Mouse (Mus musculus) kidney, embryonic 14.5 days (tissue): ENCODE measurements around the gene Matn4. TPM values are rescaled to one million over a fixed set of nuclear protein-coding genes. Genes with fewer than 3 reads are reported as not detected.

Experiments
- ATAC-seq: fragments of 200-750 bp; cut with Nextera tagmentation; 2 replicates; pipeline ENCODE4 v1.8.0; 2017; ENCODE audit warnings: moderate number of reproducible peaks, mild to moderate bottlenecking, moderate TSS enrichment, moderate library complexity; ENCODE audit not compliant: low FRiP score, low TSS enrichment
- H3K27ac ChIP-seq: fragments of 300-500 bp; sonication (generic); 2 replicates; pipeline ENCODE4 v1.5.1; 2014; ENCODE audit warnings: low read depth, mild to moderate bottlenecking, low read length, moderate library complexity, mixed read lengths
- H3K27me3 ChIP-seq: fragments of 300-500 bp; sonication (generic); 2 replicates; pipeline ENCODE4 v1.6.1; 2014; ENCODE audit warnings: mild to moderate bottlenecking, low read length; ENCODE audit not compliant: control insufficient read depth, insufficient read depth
- H3K36me3 ChIP-seq: fragments of 300-500 bp; sonication (generic); 2 replicates; pipeline ENCODE4 v1.6.1; 2014; ENCODE audit warnings: low read length, mixed read lengths; ENCODE audit not compliant: control insufficient read depth, insufficient read depth
- H3K4me1 ChIP-seq: fragments of 300-500 bp; sonication (generic); 2 replicates; pipeline ENCODE4 v1.6.1; 2014; ENCODE audit warnings: low read length, mixed read lengths; ENCODE audit not compliant: control insufficient read depth, insufficient read depth
- H3K4me2 ChIP-seq: fragments of 300-500 bp; sonication (generic); replicated peaks from 2 replicates; pipeline ENCODE4 v1.6.1; 2014; ENCODE audit warnings: low read depth, mild to moderate bottlenecking, low read length
- H3K4me3 ChIP-seq: fragments of 300-500 bp; sonication (generic); 2 replicates; pipeline ENCODE4 v1.5.1; 2014; ENCODE audit warnings: mild to moderate bottlenecking, low read length
- H3K9ac ChIP-seq: fragments of 300-500 bp; sonication (generic); 2 replicates; pipeline ENCODE4 v1.6.1; 2014; ENCODE audit warnings: low read depth, mild to moderate bottlenecking, low read length, moderate library complexity
- H3K9me3 ChIP-seq: fragments of 300-500 bp; sonication (generic); 2 replicates; pipeline ENCODE4 v1.6.1; 2016; ENCODE audit warnings: low read length; ENCODE audit not compliant: control insufficient read depth
- WGBS: fragments of 180-500 bp; shearing (Covaris S2); extraction: QIAGEN DNeasy Blood & Tissue Kit; methylation state at CpG from one replicate; pipeline ENCODE4 v1.1.7; 2014; 5-methylcytosine and 5-hydroxymethylcytosine counted together
- polyA plus RNA-seq: library from polyadenylated mRNA; unstranded; fragments of >200 nt; fragmentation: Nextera tagmentation; extraction: Ambion mirVana; gene quantifications from 2 replicates; pipeline ENCODE4 v1.2.1, GENCODE M21; 2014

Gene Matn4
- polyA plus RNA-seq, 1 experiment from 2014 or later = 0.12 TPM

- Histone ChIP-seq H3K36me3 (no peaks in the 10 kb centered on the region), H3K9ac (no peak overlapping the region), H3K27me3 (peaks cover 17% of the 10 kb centered on the region), H3K4me1 (0 out of 2 replicates have a peak, but pooled peaks cover 5% of the 10 kb centered on the region), H3K9me3 (peaks cover 7% of the 10 kb centered on the region; the same call in 1 of the 2 replicates), H3K4me2 (no peak overlapping the region), H3K4me3 (no peak overlapping the region), H3K27ac (no peak overlapping the region)
- 77% methylated on average over 29 of the region's 29 CpGs for WGBS
- ATAC-seq = no peak
Observed at GRCm38 (mm10) chr2:164393126-164393525, 11.8 kb downstream of the Matn4 start.

GRCm38 (mm10) chr2:164389499-164389898, 15.5 kb downstream of the Matn4 start:
- Histone ChIP-seq H3K9ac (peak overlapping the region; percentile 40; the same call in 1 of the 2 replicates), H3K27ac (no peak overlapping the region), H3K4me1 (peaks cover 5% of the 10 kb centered on the region; the same call in 1 of the 2 replicates), H3K9me3 (no peaks in the 10 kb centered on the region), H3K4me2 (peak overlapping the region; percentile 66), H3K36me3 (no peaks in the 10 kb centered on the region), H3K4me3 (peak overlapping the region; percentile 37), H3K27me3 (peaks cover 18% of the 10 kb centered on the region)
- peak; percentile 79 for ATAC-seq
- WGBS = under 1% methylated on average over 30 of the region's 30 CpGs

GRCm38 (mm10) chr2:164389020-164389419, 15.9 kb downstream of the Matn4 start, which contains the start of gene Slpi:
Gene Slpi (minus strand): TSS chr2:164389095.
- Histone ChIP-seq H3K4me3 (peak within 1 kb of the TSS; percentile 37), H3K4me1 (peaks cover 5% of the 10 kb centered on the region; the same call in 1 of the 2 replicates), H3K9ac (peak within 1 kb of the TSS; percentile 40; the same call in 1 of the 2 replicates), H3K27ac (no peak within 1 kb of the TSS), H3K9me3 (no peaks in the 10 kb centered on the region), H3K36me3 (no peaks in the 10 kb centered on the region), H3K4me2 (peak within 1 kb of the TSS; percentile 66), H3K27me3 (peaks cover 18% of the 10 kb centered on the region)
- under 1% methylated on average over 17 of the region's 17 CpGs for WGBS
- 0 out of 2 replicates have a peak, but pooled peaks have one; percentile 32 for ATAC-seq

GRCm38 (mm10) chr2:164386953-164387352, 18.0 kb downstream of the Matn4 start:
- Histone ChIP-seq H3K27me3 (peaks cover 18% of the 10 kb centered on the region), H3K4me3 (no peak overlapping the region), H3K9me3 (no peaks in the 10 kb centered on the region), H3K4me1 (peaks cover 5% of the 10 kb centered on the region; the same call in 1 of the 2 replicates), H3K9ac (no peak overlapping the region), H3K27ac (no peak overlapping the region), H3K36me3 (no peaks in the 10 kb centered on the region), H3K4me2 (no peak overlapping the region)
- no peak for ATAC-seq
- 12% methylated on average over 8 of the region's 8 CpGs for WGBS

GRCm38 (mm10) chr2:164385927-164386763, 18.8 kb downstream of the Matn4 start:
- Histone ChIP-seq H3K4me3 (no peak overlapping the region), H3K4me1 (peaks cover 5% of the 10 kb centered on the region; the same call in 1 of the 2 replicates), H3K4me2 (peak overlapping the region; percentile 9; the same call in 1 of the 2 replicates), H3K9me3 (no peaks in the 10 kb centered on the region), H3K27me3 (peaks cover 18% of the 10 kb centered on the region), H3K36me3 (no peaks in the 10 kb centered on the region), H3K9ac (no peak overlapping the region), H3K27ac (no peak overlapping the region)
- no peak for ATAC-seq
- WGBS = 21% methylated on average over 18 of the region's 18 CpGs

- Histone ChIP-seq H3K27ac (no peak overlapping the region), H3K9ac (no peak overlapping the region), H3K9me3 (no peaks in the 10 kb centered on the region), H3K4me1 (no peaks in the 10 kb centered on the region; the same call in 1 of the 2 replicates), H3K27me3 (peaks cover 8% of the 10 kb centered on the region), H3K4me2 (no peak overlapping the region), H3K36me3 (no peaks in the 10 kb centered on the region), H3K4me3 (no peak overlapping the region)
- WGBS = 56% methylated on average over 11 of the region's 11 CpGs
- ATAC-seq = no peak
Observed at GRCm38 (mm10) chr2:164383656-164384399, 21.1 kb downstream of the Matn4 start.

- no peak overlapping the region for H3K4me2 ChIP-seq
- no peaks in the 10 kb centered on the region for H3K36me3 ChIP-seq
- no peak for ATAC-seq
Observed at GRCm38 (mm10) chr2:164382971-164383370, 22.0 kb downstream of the Matn4 start.

GRCm38 (mm10) chr2:164381726-164382125, 23.2 kb downstream of the Matn4 start:
- Histone ChIP-seq H3K27ac (no peak overlapping the region), H3K4me2 (no peak overlapping the region), H3K9ac (no peak overlapping the region), H3K27me3 (no peaks in the 10 kb centered on the region), H3K4me1 (no peaks in the 10 kb centered on the region; the same call in 1 of the 2 replicates), H3K36me3 (no peaks in the 10 kb centered on the region), H3K4me3 (no peak overlapping the region), H3K9me3 (no peaks in the 10 kb centered on the region)
- ATAC-seq = no peak
- 78% methylated on average over 8 of the region's 8 CpGs for WGBS

More at GRCm38 (mm10) chr2:164382971-164383370, 22.0 kb downstream of the Matn4 start:
- H3K4me1 ChIP-seq = no peaks in the 10 kb centered on the region; the same call in 1 of the 2 replicates
- 82% methylated on average over 3 of the region's 3 CpGs for WGBS
- no peaks in the 10 kb centered on the region for H3K9me3 ChIP-seq
- no peak overlapping the region for H3K4me3 ChIP-seq
- H3K27ac ChIP-seq = no peak overlapping the region
- no peaks in the 10 kb centered on the region; the same call in 1 of the 2 replicates for H3K27me3 ChIP-seq
- H3K9ac ChIP-seq = no peak overlapping the region
